Mouse (Mus musculus) midbrain, embryonic 11.5 days (tissue): ENCODE measurements at regions not wholly inside any gene's neighbourhood (a gene's known extent, or its start where the extent isn't known, plus 50 kb on each side); places are given as distances from the start of the nearest gene placed in this dataset.

Experiments used
- ATAC-seq: fragments of 200-750 bp; cut with Nextera tagmentation; 2 replicates; pipeline ENCODE4 v1.8.0; 2017; ENCODE audit warnings: moderate TSS enrichment, moderate library complexity; ENCODE audit not compliant: low FRiP score
- DNase-seq: peaks from one replicate; pipeline ENCODE4 v3.0.0; 2015; ENCODE audit warnings: low spot score; ENCODE audit errors: missing footprints
- H3K27ac ChIP-seq: fragments of 300-500 bp; sonication (generic); 2 replicates; pipeline ENCODE4 v1.5.1; 2014; ENCODE audit warnings: low read depth, low read length
- H3K27me3 ChIP-seq: fragments of 300-500 bp; sonication (generic); 2 replicates; pipeline ENCODE4 v1.6.1; 2014; ENCODE audit warnings: mild to moderate bottlenecking, low read length, moderate library complexity, mixed read lengths; ENCODE audit not compliant: control insufficient read depth, insufficient read depth
- H3K36me3 ChIP-seq: fragments of 300-500 bp; sonication (generic); 2 replicates; pipeline ENCODE4 v1.6.1; 2014; ENCODE audit warnings: mild to moderate bottlenecking, low read length, moderate library complexity, mixed read lengths; ENCODE audit not compliant: control insufficient read depth, insufficient read depth
- H3K4me1 ChIP-seq: fragments of 300-500 bp; sonication (generic); 2 replicates; pipeline ENCODE4 v1.6.1; 2014; ENCODE audit warnings: low read length; ENCODE audit not compliant: control insufficient read depth, insufficient read depth
- H3K4me2 ChIP-seq: fragments of 300-500 bp; sonication (generic); 2 replicates; pipeline ENCODE4 v1.6.1; 2014; ENCODE audit warnings: mild to moderate bottlenecking, moderate library complexity
- H3K4me3 ChIP-seq: fragments of 300-500 bp; sonication (generic); 2 replicates; pipeline ENCODE4 v1.5.1; 2014; ENCODE audit warnings: low read depth, low read length
- H3K9ac ChIP-seq: fragments of 300-500 bp; sonication (generic); 2 replicates; pipeline ENCODE4 v1.6.1; 2014; ENCODE audit warnings: low read length
- H3K9me3 ChIP-seq: fragments of 300-500 bp; sonication (generic); 2 replicates; pipeline ENCODE4 v1.6.1; 2016; ENCODE audit warnings: low read length; ENCODE audit not compliant: control insufficient read depth
- WGBS: fragments of 180-500 bp; shearing (Covaris S2); extraction: QIAGEN DNeasy Blood & Tissue Kit; methylation state at CpG from one replicate; pipeline ENCODE4 v1.1.7; 2014; 5-methylcytosine and 5-hydroxymethylcytosine counted together

GRCm38 (mm10) chr7:37392604-37393003 is 380.8 kb downstream of the Zfp536 start:
- WGBS = 88% methylated on average over 8 of the region's 8 CpGs
- no peak overlapping the region for H3K27ac ChIP-seq
- no peaks in the 10 kb centered on the region for H3K9me3 ChIP-seq

GRCm38 (mm10) chr7:37393071-37393470 is 380.4 kb downstream of the Zfp536 start:
- H3K9ac ChIP-seq = no peak overlapping the region
- DNase-seq (no peak), ATAC-seq (no peak)
- no peaks in the 10 kb centered on the region for H3K27me3 ChIP-seq
- H3K36me3 ChIP-seq = no peaks in the 10 kb centered on the region
- no peaks in the 10 kb centered on the region for H3K9me3 ChIP-seq
- H3K4me2 ChIP-seq = no peak overlapping the region
- H3K27ac ChIP-seq = no peak overlapping the region
- H3K4me3 ChIP-seq = no peak overlapping the region
- H3K4me1 ChIP-seq = no peaks in the 10 kb centered on the region
- whole genome bisulfite sequencing = 93% methylated on average over 3 of the region's 3 CpGs

More at GRCm38 (mm10) chr7:37392604-37393003, 380.8 kb downstream of the Zfp536 start:
- H3K4me1 ChIP-seq = no peaks in the 10 kb centered on the region
- H3K9ac ChIP-seq = no peak overlapping the region
- H3K4me3 ChIP-seq = no peak overlapping the region
- DNase-seq (peak; percentile 26), ATAC-seq (no peak)
- H3K36me3 ChIP-seq = no peaks in the 10 kb centered on the region
- no peak overlapping the region for H3K4me2 ChIP-seq
- no peaks in the 10 kb centered on the region for H3K27me3 ChIP-seq

GRCm38 (mm10) chr7:37394965-37395426 is 378.4 kb downstream of the Zfp536 start:
- 54% methylated on average over 8 of the region's 8 CpGs for WGBS
- H3K4me1 ChIP-seq = no peaks in the 10 kb centered on the region
- no peaks in the 10 kb centered on the region for H3K36me3 ChIP-seq
- no peak overlapping the region for H3K4me2 ChIP-seq
- DNase-seq (peak; percentile 78), ATAC-seq (peak; percentile 27; the same call in 1 of the 2 replicates)
- no peak overlapping the region for H3K4me3 ChIP-seq
- no peaks in the 10 kb centered on the region for H3K9me3 ChIP-seq
- H3K9ac ChIP-seq = no peak overlapping the region
- no peaks in the 10 kb centered on the region for H3K27me3 ChIP-seq
- no peak overlapping the region for H3K27ac ChIP-seq

- no peaks in the 10 kb centered on the region for H3K27me3 ChIP-seq
- DNase-seq (no peak), ATAC-seq (no peak)
- no peaks in the 10 kb centered on the region for H3K36me3 ChIP-seq
- no peak overlapping the region for H3K4me3 ChIP-seq
- no peaks in the 10 kb centered on the region for H3K4me1 ChIP-seq
- no peak overlapping the region for H3K27ac ChIP-seq
- no peak overlapping the region for H3K4me2 ChIP-seq
- H3K9ac ChIP-seq = no peak overlapping the region
- H3K9me3 ChIP-seq = no peaks in the 10 kb centered on the region
- 94% methylated on average over 13 of the region's 13 CpGs for WGBS
These were observed 377.4 kb downstream of the Zfp536 start for GRCm38 (mm10) chr7:37395881-37396513.

- Histone ChIP-seq H3K27me3 (no peaks in the 10 kb centered on the region), H3K9ac (no peak overlapping the region), H3K4me2 (no peak overlapping the region), H3K4me3 (no peak overlapping the region), H3K36me3 (no peaks in the 10 kb centered on the region), H3K27ac (no peak overlapping the region), H3K4me1 (no peaks in the 10 kb centered on the region), H3K9me3 (no peaks in the 10 kb centered on the region)
- WGBS = 92% methylated on average over 2 of the region's 2 CpGs
- ATAC-seq (no peak), DNase-seq (no peak)
These were observed 370.0 kb downstream of the Zfp536 start for GRCm38 (mm10) chr7:37403483-37403882.

GRCm38 (mm10) chr7:37413350-37413749 is 360.1 kb downstream of the Zfp536 start:
- Histone ChIP-seq H3K9ac (no peak overlapping the region), H3K4me3 (no peak overlapping the region), H3K4me2 (no peak overlapping the region), H3K27me3 (no peaks in the 10 kb centered on the region), H3K36me3 (no peaks in the 10 kb centered on the region), H3K4me1 (no peaks in the 10 kb centered on the region), H3K9me3 (no peaks in the 10 kb centered on the region), H3K27ac (no peak overlapping the region)
- DNase-seq (no peak), ATAC-seq (no peak)
- 75% methylated on average over 4 of the region's 4 CpGs for WGBS

GRCm38 (mm10) chr7:37421704-37422103 is 351.7 kb downstream of the Zfp536 start:
- ATAC-seq (no peak), DNase-seq (no peak)
- Histone ChIP-seq H3K36me3 (no peaks in the 10 kb centered on the region), H3K9ac (no peak overlapping the region), H3K9me3 (no peaks in the 10 kb centered on the region), H3K4me3 (no peak overlapping the region), H3K4me1 (no peaks in the 10 kb centered on the region), H3K27ac (no peak overlapping the region), H3K27me3 (no peaks in the 10 kb centered on the region), H3K4me2 (no peak overlapping the region)
- WGBS = 87% methylated on average over 10 of the region's 10 CpGs
